Mouse (Mus musculus) fibroblast of lung, adult 2 months (primary cell): ENCODE measurements around the gene Malrd1.

Source experiments
- DNase-seq: peaks from one replicate; pipeline ENCODE4 v3.0.0-alpha.2; 2011; ENCODE audit warnings: low read depth

The Malrd1 gene

DNA sequence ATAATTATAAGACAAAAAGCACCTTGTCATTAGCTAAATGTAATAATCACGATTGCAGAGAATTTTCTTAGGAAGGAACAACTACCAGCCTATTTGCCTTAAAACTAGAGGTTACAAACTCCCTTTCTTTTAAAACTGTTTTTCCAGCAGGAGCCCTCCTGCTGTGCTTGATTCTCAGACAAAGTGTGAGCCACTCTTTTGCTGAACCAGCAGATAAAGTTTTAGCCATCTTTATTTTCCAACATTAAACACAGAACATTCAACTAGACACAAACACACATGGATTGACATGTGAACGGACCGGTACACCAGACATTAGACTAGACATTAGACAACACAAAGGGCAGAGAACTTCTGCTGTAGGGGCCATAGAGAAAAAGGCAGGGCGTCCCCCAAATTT lies 505.3 kb downstream of the Malrd1 start:
- no peak for DNase-seq

- no peak for DNase-seq
Measured at GRCm38 (mm10) chr2:16032804-16033203, 506.5 kb downstream of the Malrd1 start.

DNA sequence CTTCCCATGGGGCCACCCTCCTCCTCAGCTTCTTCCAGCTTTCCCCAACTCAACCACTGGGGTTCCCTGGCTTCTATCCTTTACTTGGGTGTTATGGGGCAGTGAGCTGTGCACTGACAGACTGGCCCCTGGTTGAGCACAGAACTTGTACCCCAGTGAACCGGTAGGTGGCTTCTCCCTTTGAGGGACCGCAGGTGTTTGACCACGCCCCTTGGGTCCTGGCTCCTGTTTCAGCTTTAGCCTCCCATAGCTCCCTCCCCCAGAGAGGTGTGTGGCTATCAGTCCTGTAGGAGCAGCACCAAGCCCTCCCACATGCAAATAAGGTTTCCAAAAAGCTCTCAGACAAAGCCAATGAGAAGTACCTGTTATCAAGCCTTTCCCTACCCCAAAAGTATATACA lies 584.4 kb downstream of the Malrd1 start:
- no peak for DNase-seq

DNA sequence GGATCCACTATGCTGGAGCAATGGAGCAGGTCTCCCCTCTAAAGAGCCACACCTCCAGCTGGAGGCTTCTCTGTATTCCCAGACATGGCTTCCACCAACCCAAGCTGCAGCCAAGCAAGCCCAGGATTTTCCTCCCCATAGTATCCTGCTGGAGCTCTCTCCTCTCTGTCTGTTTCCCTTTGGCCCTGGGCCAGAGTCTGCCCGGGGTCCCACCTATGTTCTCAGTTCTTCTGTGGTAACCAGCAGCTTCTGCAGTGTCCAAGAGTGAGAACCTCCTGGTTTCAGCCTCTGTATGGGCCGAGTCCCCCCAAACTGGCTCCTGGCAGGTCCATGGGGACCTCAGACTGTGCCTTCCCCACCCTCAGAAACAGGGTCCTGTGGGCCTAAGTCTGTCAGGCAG lies 587.1 kb downstream of the Malrd1 start:
- no peak for DNase-seq

DNA sequence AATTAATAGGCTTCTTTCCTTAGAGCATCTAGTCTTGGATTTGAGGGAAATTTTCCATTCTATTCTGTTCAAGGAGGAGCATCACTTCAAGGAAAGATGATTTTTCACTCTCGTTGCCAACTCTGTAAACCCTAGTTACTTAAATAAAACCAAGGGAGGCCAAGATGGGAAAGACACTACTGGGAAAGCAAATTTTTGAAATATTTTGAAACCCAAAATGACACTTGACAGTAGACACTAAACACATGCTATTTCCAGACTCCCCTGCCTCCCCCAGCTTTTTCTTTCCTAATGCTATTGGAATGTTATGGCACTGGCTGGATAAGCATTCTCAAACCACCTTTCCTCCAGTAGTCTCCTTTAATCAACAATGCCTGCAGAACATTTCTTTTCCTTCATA lies 621.7 kb downstream of the Malrd1 start:
- DNase-seq = no peak

DNA sequence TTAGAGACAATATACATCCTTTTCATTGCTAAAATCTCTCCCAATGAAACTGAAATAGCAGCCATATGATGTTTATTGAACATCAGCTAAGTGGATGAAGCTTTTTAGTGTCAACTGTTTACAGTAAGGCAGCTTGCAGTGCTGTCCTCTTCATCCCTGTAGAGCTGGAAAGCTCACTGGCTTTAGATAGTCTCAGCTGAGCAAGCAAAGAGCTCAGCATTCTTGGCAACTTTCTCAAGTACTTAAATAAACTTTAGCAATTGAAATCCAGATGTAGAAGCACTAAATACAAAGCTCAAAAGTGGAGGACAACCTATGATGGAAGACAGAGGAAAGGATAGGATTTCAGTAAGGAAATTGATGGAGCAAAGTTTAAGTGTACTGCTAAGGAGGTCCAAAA lies 626.3 kb downstream of the Malrd1 start:
- DNase-seq = no peak

DNA sequence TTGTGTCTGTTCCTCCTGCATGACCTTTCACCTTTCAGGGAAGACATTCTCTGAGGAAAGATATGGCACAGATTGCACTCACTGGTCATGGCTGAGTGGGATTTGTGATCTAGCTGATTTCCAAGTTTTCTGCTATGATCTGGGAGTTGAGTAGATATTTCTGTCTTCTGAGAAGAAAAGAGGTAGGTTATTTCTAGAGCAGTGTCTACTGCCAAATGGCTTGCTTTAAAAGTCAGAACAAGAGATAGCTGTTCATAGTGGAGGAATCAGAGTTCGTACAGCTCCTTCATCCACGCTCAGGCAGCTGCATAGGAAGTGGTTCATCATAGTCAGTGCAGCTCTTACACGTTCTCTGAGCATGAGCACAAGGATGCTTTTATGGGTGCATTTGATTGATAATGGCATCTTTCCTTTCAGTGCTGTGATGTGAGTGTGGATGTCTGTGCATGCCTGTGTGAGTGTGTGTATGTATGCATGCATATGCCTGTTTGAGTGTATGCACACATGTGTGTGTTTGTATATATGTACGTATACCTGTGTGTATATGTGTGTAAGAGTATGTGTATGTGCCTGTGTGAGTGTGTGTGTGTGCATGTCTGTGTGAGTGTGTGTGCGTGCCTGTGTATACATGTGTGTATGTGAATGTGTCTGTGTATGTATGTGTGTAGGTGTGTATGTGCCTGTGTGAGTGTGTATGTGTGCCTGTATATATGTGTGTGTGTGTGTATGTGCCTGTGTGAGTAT lies 637.1 kb downstream of the Malrd1 start:
- no peak for DNase-seq

DNA sequence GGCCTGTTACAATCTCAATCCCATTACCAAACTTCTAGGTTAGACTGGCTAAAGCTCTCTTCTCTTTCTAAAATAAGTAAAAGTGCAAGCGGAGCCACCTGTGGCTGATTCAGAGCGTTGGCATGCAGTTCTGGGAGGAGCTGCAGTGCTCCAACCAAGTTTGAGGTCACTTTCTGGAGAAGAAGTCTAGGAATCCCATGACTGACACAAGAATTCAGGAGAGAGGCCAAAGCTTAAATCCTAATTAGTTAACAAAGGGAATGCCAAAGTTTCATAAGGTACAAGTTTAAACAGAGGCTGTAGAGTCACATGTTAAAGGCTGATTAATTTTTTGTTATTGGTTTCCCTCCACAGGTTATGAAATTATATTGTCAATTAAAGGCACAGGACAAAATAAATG lies 642.3 kb downstream of the Malrd1 start:
- peak; percentile 23 for DNase-seq

DNA sequence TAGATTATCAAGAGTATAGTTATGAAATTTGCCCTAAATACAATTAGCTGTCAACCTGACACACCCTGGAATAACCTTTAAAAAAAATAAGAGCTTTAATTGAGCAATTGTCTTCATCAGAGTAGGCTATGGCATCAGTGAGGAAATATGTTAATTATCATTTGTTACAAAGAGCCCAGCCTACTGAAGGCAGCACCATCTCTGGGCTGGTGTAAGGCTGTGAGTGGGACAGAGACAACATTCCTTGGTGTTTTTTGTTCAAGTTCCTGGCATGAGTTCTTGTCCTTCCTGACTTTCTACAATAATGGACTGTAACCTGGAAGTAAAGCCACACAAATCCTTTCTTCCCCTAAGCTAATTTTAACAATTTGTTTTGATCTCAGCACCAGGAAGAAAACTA lies 645.8 kb downstream of the Malrd1 start:
- no peak for DNase-seq

DNA sequence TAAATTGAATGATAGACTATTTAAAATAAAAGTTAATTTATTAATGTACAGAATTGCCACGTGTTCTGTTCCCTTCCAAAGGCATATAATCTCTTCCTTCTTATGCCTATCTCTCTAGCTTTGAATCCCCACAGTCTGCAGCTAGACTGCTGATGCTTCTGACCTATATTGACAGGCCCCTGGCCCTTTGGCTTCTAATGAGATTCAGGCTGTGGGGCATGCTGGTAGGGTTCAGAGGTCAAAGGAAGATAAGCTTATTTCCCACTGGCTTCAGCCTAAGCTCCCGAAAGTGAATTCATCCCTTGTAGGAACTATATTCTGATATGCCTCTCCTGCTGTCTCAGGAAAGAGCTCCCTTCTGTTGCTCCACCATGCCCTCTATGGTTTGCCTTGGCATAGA lies 647.1 kb downstream of the Malrd1 start:
- no peak for DNase-seq

GRCm38 (mm10) chr2:16182140-16182539 lies 655.9 kb downstream of the Malrd1 start:
- DNase-seq = no peak

GRCm38 (mm10) chr2:16183158-16183557 lies 656.9 kb downstream of the Malrd1 start:
- no peak for DNase-seq

DNA sequence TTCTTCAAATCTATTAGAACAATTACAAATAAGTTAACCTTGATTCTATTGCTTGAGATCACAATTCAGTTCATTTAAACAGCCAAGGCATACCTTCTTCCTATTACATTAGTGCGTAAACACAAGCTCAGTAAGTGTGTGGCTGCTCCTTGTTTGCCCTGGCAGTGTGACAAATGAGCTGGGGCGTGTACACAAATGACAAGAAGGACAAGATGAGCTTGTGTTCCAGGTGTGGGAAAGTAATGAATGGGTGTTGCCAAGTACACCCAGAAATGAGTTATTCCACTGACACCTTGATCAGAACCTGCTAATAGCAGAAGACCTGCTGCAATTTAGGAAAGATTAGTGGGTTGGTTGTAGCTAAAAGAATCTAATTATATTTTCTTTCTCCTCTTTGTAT lies 683.7 kb downstream of the Malrd1 start:
- no peak for DNase-seq

DNA sequence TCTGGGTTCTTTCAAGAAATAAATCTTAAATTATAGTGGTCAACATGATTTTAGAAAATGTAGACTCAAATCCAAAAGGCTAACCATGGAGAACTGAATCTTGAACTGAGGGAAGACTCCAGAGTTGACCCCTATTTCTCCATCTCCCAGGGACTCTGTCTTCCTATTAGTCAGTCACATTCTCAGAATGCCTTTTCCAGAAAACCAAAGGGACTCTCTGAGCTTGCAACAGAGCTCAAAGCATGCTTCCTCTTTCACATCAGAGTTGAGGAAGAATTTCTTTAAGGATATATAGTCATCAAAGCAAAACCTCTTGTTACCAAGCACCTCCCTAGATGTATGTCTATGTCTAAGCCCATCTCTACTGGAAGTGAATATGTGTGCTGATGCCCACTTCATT lies 686.5 kb downstream of the Malrd1 start:
- DNase-seq = no peak

DNA sequence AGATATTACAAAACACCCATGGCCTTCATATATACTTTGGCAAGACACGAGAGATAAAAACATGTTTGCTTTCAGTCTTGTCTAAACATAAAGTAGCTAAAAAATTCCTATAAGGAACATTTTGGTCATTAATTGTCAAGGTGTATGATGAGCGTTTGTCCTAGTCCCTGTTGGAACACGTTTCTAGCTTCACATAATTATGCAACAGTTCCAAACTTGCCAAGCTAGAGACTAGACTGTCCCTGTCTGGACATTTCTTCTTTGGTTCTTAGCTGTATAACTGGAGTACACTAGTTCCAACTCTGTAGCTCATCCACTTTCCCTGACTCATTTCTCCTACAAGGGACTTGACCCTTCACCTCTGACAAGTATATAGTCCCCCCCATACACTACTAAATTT lies 687.8 kb downstream of the Malrd1 start:
- no peak for DNase-seq

DNA sequence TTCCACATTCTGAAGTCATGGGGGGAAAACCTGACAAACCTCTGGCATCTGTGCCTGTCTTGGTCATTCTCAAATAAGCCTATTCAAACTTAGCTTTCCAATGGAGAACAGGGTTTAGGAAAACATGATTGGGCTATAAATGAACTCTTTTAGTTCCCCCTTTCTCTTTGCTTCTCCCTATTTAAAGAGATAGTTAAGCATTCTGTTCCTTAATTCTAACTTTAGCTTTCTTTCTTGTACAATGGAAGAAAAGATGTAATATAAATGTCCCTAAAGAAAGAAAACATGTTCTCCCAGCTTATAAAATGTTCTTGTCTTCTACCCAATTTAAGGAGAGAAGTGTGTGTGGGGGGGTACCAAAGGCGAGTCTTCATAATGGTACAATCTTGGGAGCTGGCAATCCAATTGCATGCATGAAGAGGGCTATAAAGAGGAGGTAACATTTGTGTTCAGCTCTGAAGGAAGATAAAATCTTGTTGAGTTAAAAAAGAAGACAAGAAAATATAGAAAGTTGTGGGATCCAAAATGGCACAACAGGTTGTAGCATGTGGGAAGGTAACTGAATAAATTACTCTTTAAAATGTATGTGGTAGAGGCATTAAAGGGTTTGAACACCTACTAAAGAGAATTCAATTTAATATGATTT lies 702.0 kb downstream of the Malrd1 start:
- no peak for DNase-seq

GRCm38 (mm10) chr2:16240861-16241260 lies 714.6 kb downstream of the Malrd1 start:
- DNase-seq = no peak

GRCm38 (mm10) chr2:16243097-16243496 lies 716.8 kb downstream of the Malrd1 start:
- peak; percentile 49 for DNase-seq

DNA sequence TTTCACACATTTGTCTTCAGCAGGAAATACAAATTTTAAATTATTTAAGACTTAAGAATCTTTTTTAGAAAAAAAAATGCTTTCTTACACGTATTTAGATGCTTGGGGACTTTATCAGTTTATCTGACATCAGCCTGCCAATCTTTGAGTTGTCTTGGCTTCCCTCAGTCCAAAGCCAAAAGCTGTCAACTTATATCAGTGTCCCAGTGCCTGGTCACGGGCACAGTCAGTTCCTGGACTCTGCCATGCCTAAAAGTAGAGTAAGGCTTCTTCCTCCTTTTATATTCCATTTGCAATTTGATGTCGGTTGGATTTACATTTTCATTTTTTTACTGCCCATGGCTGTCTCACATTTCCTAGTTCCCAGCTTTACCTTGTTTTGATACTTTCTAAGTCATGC lies 722.6 kb downstream of the Malrd1 start:
- no peak for DNase-seq

- DNase-seq = no peak
Measured at GRCm38 (mm10) chr2:16252274-16252673, 726.0 kb downstream of the Malrd1 start.
